In the genomic region with DNA sequence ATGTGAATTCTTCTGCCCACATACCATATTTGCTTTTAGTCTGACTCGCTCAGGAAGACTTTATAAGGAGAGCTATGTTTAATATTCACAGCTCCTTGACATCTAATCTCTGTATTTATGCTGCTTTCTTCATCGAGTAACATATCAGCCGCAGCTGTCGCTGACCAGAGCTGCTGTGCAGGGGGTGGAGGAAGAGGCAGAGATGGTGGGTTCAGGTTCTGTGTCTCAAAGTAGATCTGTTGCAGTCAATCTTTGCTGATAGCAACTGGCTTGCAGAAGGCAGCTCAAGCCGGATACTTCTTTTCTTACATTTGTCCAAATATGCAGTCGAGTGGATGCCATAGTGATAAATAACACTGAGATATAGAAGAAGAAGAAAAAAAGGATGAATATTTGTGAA, we compare ENCODE assay signal across 21 mouse cellular contexts.
DNase-seq lines count a peak whose midpoint lies in the region; TF ChIP-seq lines count a peak whose summit lies in the region.
"Had no signal": no experiment of that assay in that cellular context is flagged by ENCODE, and none has a peak within 500 bp of the region (broad histone marks: within the 10 kb centered on the region; RNA-seq: fewer than 3 reads in every experiment).

No protein-coding gene starts in this region.

- H3K4me1 ChIP-seq in heart, embryonic 10.5 days: peaks cover 15% of the 10 kb centered on the region; the same call in 1 of the 2 replicates
- peaks cover 5% of the 10 kb centered on the region for H3K4me1 ChIP-seq in embryonic fibroblast, embryonic 13.5 days (ENCODE audit: control insufficient read depth, insufficient read depth, low read length)
- H3K4me1 ChIP-seq: intestine, embryonic 15.5 days had no signal

- no peak overlapping the region for H3ac ChIP-seq in C2C12 (ENCODE audit: control insufficient read depth, insufficient read length, low read depth)

- 82% methylated on average over 6 of the region's 6 CpGs for WGBS in heart, embryonic 10.5 days

- no peak overlapping the region for H3K27ac ChIP-seq in heart, embryonic 10.5 days
- peak overlapping the region; percentile 51; the same call in 1 of the 2 replicates for H3K27ac ChIP-seq in embryonic fibroblast, embryonic 13.5 days (ENCODE audit: insufficient read depth, low read length)
- H3K27ac ChIP-seq: embryonic facial prominence, embryonic 13.5 days; heart, embryonic 15.5 days; hindbrain, embryonic 10.5 days; hindbrain, embryonic 13.5 days; intestine, embryonic 15.5 days had no signal

- DNase-seq in heart, adult 11 months: peak; percentile 23
- no peak for DNase-seq in heart, embryonic 10.5 days (ENCODE audit: low spot score)
- DNase-seq in cerebellum, postnatal 4 days (ENCODE audit: low spot score in 2 of 2): no peak
- no peak for DNase-seq in cerebellum, postnatal 10 days
- DNase-seq: adrenal gland, adult 8-10 months; adrenal gland, postnatal 25 days; cerebellum, adult 11-12 months; cerebellum, adult 8-10 months; cerebellum, postnatal 14 days; forebrain, postnatal 0 days; gastrocnemius, postnatal 25 days; heart, postnatal 10 days; heart, postnatal 36 days had no signal

- no peak overlapping the region for H3K4me3 ChIP-seq in heart, embryonic 10.5 days
- no peak overlapping the region for H3K4me3 ChIP-seq in C2C12 (ENCODE audit: insufficient read depth, poor library complexity, severe bottlenecking)
- H3K4me3 ChIP-seq in embryonic fibroblast, embryonic 13.5 days (ENCODE audit: insufficient read depth, low read length): no peak overlapping the region
- H3K4me3 ChIP-seq: embryonic facial prominence, embryonic 13.5 days; heart, embryonic 12.5 days; heart, embryonic 15.5 days; hindbrain, embryonic 10.5 days; hindbrain, embryonic 13.5 days; intestine, embryonic 15.5 days had no signal

- H3K79me2 ChIP-seq in C2C12 (ENCODE audit: control insufficient read depth, insufficient read depth): no peaks in the 10 kb centered on the region

- no peak for TF ChIP-seq CTCF in C2C12 (IDR thresholded peaks at IDR 0.05; ENCODE audit: control insufficient read depth, insufficient read depth, insufficient read length)
- no peak for TF ChIP-seq CTCF in embryonic fibroblast, embryonic 13.5 days (IDR thresholded peaks at IDR 0.05; ENCODE audit: borderline replicate concordance, insufficient read depth, low read length)

- H3K36me3 ChIP-seq in heart, embryonic 10.5 days: no peaks in the 10 kb centered on the region
- H3K36me3 ChIP-seq in C2C12 (ENCODE audit: control insufficient read depth, insufficient read depth): no peaks in the 10 kb centered on the region
- H3K36me3 ChIP-seq: embryonic facial prominence, embryonic 13.5 days; heart, embryonic 12.5 days; heart, embryonic 15.5 days; hindbrain, embryonic 10.5 days; hindbrain, embryonic 13.5 days; intestine, embryonic 15.5 days had no signal

- H3K9me3 ChIP-seq in heart, embryonic 10.5 days: no peaks in the 10 kb centered on the region
- H3K9me3 ChIP-seq: embryonic facial prominence, embryonic 13.5 days; heart, embryonic 12.5 days; heart, embryonic 15.5 days; hindbrain, embryonic 10.5 days; hindbrain, embryonic 13.5 days; intestine, embryonic 15.5 days had no signal

- no peak for TF ChIP-seq POLR2A in embryonic fibroblast, embryonic 13.5 days (IDR thresholded peaks at IDR 0.05; ENCODE audit: low read depth, low read length)

- no peaks in the 10 kb centered on the region for H3K79me3 ChIP-seq in C2C12 (ENCODE audit: low read depth)

- no peaks in the 10 kb centered on the region for H3K27me3 ChIP-seq in heart, embryonic 10.5 days (ENCODE audit: insufficient read depth, poor library complexity, severe bottlenecking)
- no peaks in the 10 kb centered on the region for H3K27me3 ChIP-seq in C2C12 (ENCODE audit: control insufficient read depth, insufficient read depth, insufficient read length)
- H3K27me3 ChIP-seq: embryonic facial prominence, embryonic 13.5 days; heart, embryonic 12.5 days; heart, embryonic 15.5 days; hindbrain, embryonic 13.5 days; intestine, embryonic 15.5 days had no signal

TF ChIP-seq in C2C12, 6 proteins besides CTCF, POLR2A, EP300 and RAD21:
- peak; percentile 68 for TF ChIP-seq MYOD1 (IDR thresholded peaks at IDR 0.05; ENCODE audit: control insufficient read depth, insufficient read length, low read depth)
- TF ChIP-seq USF1 (IDR thresholded peaks at IDR 0.05; ENCODE audit: low read depth): no peak
